ENCODE assay signal across 8 mouse cellular contexts in genomic region chr19:12517671-12518540, GRCm38 (mm10). TPM values are rescaled to one million over a fixed set of nuclear protein-coding genes. Genes with fewer than 3 reads are reported as not detected.
A peak's percentile ranks its signal among the peaks of the same experiment; 100 is the strongest.
DNase-seq lines count a peak whose midpoint lies in the region; ATAC-seq lines count a peak whose summit lies in the region.

No protein-coding gene starts in this region.

- no peaks in the 10 kb centered on the region for H3K27me3 ChIP-seq in hindbrain, embryonic 15.5 days

- peak overlapping the region; percentile 56 for H3K9ac ChIP-seq in hindbrain, embryonic 15.5 days

- DNase-seq in NIH3T3 (ENCODE audit: low read depth) = peak; percentile 89
- peak; percentile 50 for DNase-seq in cerebellum, adult 9-11 months
- DNase-seq in frontal cortex, postnatal 25 days (ENCODE audit: low spot score in 2 of 2) = peak; percentile 40 to 49
- DNase-seq in layer of hippocampus, postnatal 36 days = peak; percentile 51 to 60
- DNase-seq in lung, postnatal 25 days (ENCODE audit: low spot score) = peak; percentile 66
- DNase-seq in retina, postnatal 1 day = peak; percentile 89
- DNase-seq in urinary bladder, adult 2 months (ENCODE audit: low spot score) = peak; percentile 31

- peak overlapping the region; percentile 52 for H3K4me3 ChIP-seq in hindbrain, embryonic 15.5 days

- H3K27ac ChIP-seq in hindbrain, embryonic 15.5 days (replicated peaks) = peak overlapping the region; percentile 73

- H3K4me1 ChIP-seq in hindbrain, embryonic 15.5 days (replicated peaks) = no peaks in the 10 kb centered on the region

- no peaks in the 10 kb centered on the region for H3K36me3 ChIP-seq in hindbrain, embryonic 15.5 days

- peak; percentile 92 for ATAC-seq in hindbrain, embryonic 15.5 days (ENCODE audit: low FRiP score, low read depth)

- WGBS in hindbrain, embryonic 15.5 days = 2% methylated on average over 15 of the region's 16 CpGs

- H3K9me3 ChIP-seq in hindbrain, embryonic 15.5 days = no peaks in the 10 kb centered on the region

- H3K4me2 ChIP-seq in hindbrain, embryonic 15.5 days = peak overlapping the region; percentile 66

RNA-seq across cellular contexts. Expression of gene Dtx4, which starts 16.7 kb away (rescaled TPM):
- polyA plus RNA-seq in hindbrain, embryonic 15.5 days (2015; fragmentation: Nextera tagmentation; extraction: Ambion mirVana) = 40.0 and 42.2 TPM in 2 replicates
- total RNA-seq in layer of hippocampus, postnatal 36 days (2021) = 10 to 100 TPM; 33.6 to 36.6 TPM
- polyA plus RNA-seq in urinary bladder, adult 2 months (2012; rRNA removed) = 12.6 and 16.8 TPM in 2 replicates

RNA-seq across cellular contexts. Expression of gene Fam111a, which starts 27.6 kb away (rescaled TPM):
- 6.6 and 7.9 TPM in 2 replicates for polyA plus RNA-seq in hindbrain, embryonic 15.5 days (2015; fragmentation: Nextera tagmentation; extraction: Ambion mirVana)
- total RNA-seq in layer of hippocampus, postnatal 36 days (2021) = 1 to 10 TPM; 1.3 to 1.6 TPM
- polyA plus RNA-seq in urinary bladder, adult 2 months (2012; rRNA removed) = 5.8 and 6.2 TPM in 2 replicates

RNA-seq across cellular contexts. Expression of gene Mpeg1, which starts 57.3 kb away (rescaled TPM):
- 0.61 and 0.88 TPM in 2 replicates for polyA plus RNA-seq in hindbrain, embryonic 15.5 days (2015; fragmentation: Nextera tagmentation; extraction: Ambion mirVana)
- total RNA-seq in layer of hippocampus, postnatal 36 days (2021) = 1 to 10 TPM; 6.7 to 7.4 TPM
- 11.6 and 15.2 TPM in 2 replicates for polyA plus RNA-seq in urinary bladder, adult 2 months (2012; rRNA removed)

Comparison
In these comparisons a context has a peak if more than half of its experiments do, and no peak if none do; other contexts are left out.
1. Peak in every context shown above with its lines: DNase-seq, ATAC-seq, H3K4me3 ChIP-seq and H3K27ac ChIP-seq.
2. DNase-seq: peak in every context shown above with its lines; median percentile 89 in NIH3T3; 89 in retina, postnatal 1 day; 66 in lung, postnatal 25 days; 56 in layer of hippocampus, postnatal 36 days; 50 in cerebellum, adult 9-11 months; 44 in frontal cortex, postnatal 25 days; 31 in urinary bladder, adult 2 months.